Mouse (Mus musculus) 3134 (cell line): ENCODE data around the gene Hexim1.

ENCODE experiments used
- DNase-seq: peaks from one replicate; pipeline ENCODE4 v3.0.0-alpha.2; 2011; ENCODE audit warnings: low spot score; ENCODE audit not compliant: insufficient read length; ENCODE audit errors: extremely low read depth

Hexim1 gene

DNA sequence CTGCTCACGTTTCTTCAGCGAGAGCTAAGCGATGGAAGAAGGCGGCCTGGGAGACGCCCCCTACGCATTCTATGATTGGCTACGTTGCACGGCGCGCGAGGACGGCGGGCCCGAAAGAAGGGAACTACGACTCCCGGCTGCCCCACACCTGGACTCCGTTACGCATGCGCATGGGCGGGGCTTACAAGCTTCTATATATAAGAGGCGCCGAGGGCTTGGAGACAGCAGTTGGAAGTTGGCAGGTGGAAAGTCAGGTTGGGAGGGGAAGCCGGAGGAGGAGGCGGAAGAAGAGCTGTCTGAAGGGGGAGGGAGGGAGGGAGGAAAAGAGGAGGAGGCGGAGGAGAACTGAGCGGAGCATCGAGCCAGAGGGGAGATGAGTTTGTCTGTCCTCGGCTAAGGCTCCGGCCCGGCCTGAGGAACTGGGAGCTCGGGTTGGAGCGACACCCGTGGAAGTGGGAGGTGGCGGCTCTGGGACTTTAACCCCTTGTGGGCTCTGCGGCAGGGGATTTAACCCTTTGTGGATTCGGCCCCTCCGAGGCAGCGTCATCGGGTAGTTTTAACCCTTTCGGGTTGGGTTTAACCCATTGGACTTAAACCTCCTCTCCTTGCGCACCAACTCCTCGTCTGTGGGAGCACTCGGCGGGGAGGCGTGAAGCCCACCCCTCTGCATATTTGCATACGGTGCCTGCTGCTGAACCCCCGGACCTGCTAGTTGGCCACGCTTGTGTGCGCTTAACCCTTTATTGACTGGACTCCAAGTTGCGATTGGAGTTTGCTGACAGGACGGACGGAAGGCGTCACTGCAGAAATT, at the start of gene Hexim1:
Gene Hexim1, plus strand, starts transcription at position 224 of the 811 bp plus-strand sequence.
- peak; percentile 100 for DNase-seq

DNA sequence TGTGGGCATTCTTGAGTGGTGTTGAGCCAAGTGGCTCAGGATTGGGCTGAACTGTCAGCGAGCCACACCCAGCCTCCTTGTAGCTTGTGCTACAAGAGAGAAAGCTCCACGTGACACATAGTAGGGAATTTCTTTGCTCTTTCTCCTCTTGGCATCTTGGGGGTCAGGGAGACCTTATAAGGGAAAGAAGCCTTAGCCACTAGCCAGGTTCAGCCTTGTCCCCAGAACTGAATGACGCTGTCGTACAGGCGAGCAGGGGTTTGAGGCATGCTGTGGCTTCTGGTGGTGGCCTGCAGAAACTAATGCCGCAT, 49.0 kb upstream of the Hexim1 start:
- DNase-seq = no peak

DNA sequence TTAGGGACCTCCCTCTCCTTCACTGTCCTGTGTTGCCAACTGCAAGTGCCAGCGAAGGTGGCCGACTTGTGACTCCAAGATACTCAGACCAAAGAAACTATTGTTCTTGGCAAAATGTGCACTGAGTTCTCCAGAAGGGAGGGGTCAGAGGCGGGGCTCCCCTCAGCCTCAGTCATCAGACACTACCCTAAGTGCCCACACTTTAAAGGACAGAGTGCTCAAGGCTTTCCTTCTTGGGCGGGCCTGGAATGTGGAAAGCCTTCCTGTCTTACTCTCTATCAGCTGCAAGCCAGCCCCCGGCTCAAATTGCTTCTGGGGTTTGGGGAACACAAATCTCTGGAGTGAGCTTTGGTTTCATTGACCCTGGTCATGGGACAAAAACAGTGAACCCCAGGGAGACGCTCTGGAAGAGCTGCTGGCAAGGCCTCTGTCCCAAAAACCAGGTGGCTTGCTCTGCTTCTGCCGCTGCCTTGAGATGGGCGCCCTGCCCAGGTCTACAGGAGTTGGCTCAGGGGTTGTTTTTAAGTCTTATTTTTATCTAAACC, 48.5 kb upstream of the Hexim1 start:
- peak; percentile 77 for DNase-seq

DNA sequence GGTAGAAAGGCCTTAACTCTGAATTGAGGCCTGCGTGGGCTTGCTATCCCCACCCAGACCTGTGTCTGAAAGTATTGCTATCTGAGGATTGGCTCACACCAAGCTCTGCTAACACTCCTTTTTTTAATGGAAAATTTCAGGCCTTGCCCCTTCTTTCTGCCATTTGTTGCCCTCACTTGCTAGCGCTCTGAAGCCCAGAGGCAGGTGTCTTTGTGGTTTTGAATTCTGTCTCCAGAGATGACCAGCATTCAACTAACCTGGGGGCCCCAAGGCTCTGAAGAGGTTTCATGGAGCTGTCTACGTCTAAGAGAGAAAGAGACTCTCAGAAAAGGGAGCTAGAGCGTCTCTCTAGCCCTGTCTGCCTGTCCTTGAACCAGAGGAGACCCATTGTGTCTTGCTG, 47.8 kb upstream of the Hexim1 start:
- DNase-seq = no peak

DNA sequence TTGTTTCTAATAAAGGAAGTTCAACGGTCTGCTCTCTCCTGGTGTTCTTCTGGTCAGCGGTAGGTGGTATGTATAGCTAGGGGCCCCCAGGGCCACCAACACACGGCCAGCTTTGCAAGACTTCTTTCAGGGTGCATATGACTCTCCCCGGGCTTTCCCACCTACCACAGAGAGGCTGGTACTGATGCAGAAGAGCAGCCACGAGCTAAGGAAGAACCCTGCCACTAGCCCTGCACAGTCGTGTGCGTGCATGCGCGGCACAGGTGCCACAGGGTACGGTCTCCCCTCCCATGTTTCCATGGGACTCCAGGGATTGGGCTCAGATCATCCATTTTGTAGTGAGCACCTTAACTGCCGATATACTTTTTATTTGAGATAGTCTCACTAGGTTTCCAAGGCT, 47.1 kb upstream of the Hexim1 start:
- peak; percentile 16 for DNase-seq

DNA sequence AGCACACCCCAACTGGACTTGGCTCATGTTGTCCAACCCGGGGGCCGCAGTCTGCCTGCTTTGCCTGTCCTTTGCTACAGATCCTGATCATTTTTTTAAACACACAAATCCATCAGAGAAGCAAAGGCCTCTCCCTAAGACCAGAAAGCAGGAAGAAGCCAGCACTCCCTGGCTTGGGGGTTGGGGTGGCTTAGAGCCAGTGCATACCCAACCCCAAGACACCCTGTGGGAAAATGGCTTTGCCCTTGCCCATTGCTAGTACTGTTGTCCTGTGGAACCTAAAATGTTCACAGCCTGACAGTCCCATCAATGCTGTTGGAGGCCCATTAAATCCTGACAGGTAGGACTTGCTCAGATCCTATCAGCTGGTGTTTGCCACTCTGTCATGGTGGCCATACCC, 46.3 kb upstream of the Hexim1 start:
- no peak for DNase-seq

DNA sequence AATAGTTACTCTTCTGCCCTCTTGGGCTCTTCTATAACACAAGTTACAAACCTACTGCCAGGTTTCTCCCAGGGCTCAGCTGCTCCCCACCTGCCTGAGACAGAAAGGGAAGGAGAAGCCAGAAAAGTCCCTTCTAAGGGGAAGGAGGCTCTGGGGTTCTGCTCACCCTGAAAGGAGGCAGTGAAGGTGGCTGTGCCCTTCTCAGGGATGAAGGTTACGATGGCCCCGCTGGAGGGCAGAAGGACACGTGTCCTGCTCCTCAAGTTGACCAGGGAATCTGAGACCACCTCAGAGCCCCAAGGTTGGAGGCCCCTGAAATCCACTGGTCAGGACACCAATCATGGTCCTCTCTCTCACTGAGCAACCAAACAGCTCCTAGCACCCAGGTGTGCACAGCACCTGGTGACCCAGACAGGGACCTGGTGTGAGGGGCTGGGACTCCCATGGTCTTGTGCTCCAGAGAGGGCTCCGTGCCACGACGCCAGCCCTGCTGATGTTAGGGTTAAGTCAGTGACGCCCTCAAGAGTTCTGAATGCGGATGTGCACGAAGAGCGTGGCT, 45.6 kb upstream of the Hexim1 start:
- DNase-seq = peak; percentile 14

DNA sequence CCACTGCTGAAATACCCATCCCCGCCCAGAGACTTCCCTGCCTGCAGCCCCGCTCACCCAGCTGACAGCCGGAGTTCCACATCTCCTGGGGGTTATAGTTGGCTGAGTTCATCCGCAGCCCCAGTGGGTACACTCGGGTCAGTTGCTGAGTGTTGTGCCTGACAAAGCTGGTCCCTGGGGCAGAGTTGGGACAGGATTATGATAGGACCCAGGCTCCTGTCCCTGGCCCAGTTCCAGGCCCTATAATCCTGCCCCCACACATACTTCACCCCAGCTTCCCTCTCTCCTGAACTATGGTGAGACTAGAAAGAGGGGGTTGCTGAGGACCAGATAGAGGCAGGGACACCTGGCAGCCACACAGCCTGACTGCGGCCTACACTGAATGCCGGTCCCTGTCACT, 42.4 kb upstream of the Hexim1 start:
- DNase-seq = no peak

DNA sequence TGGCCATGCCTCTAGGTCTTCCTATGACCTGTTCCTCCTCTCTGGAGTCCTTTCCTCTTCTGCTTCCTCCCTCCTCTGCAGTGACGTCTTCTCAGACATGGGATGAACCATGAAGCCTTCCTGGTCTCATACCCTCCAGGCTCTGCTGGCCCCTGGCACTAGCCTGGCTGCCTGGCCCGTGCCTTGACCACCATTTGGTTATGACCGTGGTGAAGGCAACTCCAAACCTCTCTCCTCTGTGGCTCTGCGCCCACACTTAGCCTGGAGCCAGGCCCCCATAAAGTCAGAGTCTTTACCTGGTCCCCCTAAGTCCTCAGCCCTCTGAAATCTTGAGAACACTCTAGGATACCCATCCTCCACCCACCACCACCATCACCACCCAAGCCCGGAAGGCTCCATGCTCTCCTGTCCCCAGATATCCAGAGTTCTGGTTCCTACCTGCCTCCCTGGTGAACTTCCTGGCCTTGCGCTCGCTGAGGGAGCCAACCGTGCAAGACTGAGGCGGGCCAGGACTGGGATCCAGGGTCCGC, 41.8 kb upstream of the Hexim1 start:
- peak; percentile 12 for DNase-seq

DNA sequence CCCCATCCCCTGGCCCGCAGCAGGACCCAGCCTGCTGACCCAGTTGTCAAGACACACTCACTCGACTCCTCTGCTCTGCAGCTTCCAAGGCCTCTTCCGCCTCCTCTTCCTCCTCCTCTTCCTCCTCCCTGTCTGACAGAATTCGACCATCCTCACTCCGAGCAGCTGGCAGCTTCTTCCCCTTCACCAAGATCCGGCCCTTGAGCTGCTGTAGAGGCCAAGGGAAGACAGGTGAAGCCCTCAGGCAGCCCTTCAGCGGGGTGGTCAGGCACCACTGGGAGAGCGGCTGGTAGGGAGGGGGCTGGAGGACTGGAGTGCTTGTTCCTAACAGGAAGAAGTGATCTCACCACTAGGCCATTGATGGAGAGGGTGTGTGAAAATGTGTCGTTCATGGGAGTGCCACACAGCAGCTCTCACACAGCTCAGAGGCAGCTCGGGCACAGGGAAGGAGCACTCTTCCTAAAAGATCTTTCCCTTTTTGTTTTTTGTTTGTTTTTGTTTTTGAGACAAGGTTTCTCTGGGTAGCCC, 41.2 kb upstream of the Hexim1 start:
- peak; percentile 18 for DNase-seq

DNA sequence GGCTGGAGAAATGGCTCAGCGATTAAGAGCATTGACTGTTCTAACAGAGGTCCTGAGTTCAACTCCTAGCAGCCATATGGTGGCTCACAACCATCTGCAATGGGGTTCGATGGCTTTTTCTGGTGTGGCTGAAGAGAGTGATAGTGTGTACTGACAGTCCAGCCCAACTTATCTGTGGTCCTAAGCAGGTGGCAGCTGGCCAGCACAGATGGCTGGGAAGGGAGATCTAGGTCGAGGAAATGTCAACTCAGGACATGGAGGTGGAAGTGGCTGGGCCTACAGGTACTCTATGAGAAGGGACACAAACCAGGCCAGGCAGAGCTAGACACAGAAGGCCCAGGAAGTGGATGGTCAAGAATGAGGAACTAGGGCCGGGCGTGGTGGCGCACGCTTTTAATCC, 40.0 kb upstream of the Hexim1 start:
- no peak for DNase-seq

DNA sequence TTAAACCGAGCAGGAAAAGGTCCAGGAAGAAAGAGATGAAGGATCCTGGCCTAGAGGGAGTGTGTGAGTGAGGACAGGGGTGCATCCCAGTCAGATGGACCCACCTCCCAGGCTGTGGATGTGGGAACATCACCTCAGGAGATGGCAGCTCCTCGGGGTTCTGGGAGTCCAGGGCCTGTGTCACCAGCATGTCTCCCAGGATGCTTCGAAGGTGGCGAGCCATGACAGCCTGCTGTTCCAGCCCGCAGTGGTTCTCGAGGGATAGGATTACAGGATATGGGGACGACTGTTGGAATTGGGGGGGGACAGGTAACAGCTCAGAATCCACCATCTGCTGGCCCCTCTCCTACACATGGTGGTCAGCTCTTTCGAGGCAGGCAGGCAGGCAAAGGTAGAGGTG, 39.5 kb upstream of the Hexim1 start:
- DNase-seq = no peak

DNA sequence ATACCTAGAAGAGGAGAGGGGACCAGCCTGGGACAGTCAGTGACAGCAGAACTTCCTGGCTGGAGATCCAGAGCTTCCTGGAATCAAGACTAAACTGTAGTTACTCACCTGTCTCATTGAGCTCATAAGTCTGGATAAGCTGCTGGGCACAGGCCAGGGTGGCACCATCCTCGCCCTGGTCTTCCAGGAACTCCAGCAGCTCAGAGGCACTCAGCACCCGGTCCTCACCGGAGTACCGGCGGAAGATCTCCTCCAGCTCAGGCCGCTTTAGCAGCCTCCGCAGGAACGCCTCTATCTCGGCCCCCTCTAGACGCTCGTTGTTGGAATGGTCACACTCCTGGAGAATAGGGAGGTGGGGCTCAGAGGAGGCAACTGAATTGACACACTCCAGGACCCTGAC, 37.9 kb upstream of the Hexim1 start:
- no peak for DNase-seq

DNA sequence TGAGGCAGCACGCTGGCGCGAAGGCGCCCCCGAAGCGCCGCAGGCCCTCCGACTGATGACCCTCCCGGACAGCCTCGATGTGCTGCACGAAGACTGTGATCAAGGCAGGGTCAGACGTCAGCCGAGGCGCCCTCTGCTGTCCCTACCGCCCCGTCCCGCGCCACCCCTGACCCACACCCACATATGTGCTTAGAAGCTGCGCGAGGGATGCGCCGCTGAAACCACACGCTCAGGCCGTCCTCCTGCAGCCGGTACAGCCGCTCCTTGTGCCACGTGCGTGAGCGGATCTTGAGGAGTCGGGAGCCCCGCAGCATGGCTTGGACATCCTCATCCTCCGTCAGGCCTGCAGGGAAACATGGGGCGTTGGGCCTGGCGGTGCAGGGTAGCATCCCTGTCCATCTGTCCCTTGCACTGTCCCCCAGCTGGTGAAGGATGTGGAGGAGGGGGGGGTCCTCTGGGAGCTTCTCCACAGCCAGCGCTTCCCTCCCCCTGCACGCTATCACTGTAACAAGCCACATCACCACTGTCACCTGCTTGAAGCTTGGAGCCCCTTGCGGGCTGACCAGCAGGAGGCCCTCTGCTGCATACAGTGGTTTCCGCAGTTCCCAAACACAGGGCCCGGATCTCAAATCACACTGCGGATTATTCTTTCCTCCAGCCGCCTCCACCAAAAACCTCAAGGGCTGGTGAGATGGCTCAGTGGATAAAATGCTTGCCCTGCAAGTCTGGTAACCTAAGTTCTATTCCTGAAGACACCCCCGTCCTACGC, 35.5 kb upstream of the Hexim1 start:
- no peak for DNase-seq

DNA sequence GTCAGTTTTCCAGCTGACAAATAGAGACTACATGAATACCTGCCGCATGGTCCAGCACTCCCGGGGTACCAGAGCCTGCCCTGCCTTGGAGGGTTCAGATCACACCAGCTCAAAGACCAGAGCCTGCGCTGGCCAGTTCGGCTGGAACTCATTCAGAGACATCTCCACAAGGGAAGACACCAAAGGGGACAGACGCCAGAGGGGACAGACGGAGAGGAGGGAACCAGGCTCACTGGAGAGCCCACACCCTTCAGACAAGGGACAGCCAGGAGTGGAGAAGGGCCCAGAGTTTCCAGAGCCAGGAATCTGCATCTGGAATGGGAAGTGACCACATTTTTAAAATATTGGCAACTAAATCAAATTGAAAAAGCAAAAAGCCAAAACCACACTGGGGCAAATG, 34.4 kb upstream of the Hexim1 start:
- DNase-seq = no peak

DNA sequence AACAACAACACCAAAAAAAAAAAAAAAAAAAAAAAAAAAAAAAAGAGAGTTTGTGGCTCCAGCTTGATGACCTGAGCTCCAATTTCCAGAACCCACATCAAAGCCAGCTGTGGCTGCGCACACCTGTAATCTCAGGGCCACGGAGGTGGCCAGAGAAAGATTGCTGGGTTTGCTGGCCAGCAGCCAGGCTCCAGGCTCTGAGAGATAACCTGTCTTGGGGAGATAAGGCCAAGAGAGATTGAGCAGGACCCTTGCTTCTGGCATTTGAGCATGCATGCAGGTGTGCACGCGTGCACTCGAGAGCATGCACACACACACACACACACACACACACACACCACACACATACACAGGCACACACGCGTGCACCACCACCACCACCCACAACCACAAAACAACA, 22.7 kb upstream of the Hexim1 start:
- DNase-seq = no peak

DNA sequence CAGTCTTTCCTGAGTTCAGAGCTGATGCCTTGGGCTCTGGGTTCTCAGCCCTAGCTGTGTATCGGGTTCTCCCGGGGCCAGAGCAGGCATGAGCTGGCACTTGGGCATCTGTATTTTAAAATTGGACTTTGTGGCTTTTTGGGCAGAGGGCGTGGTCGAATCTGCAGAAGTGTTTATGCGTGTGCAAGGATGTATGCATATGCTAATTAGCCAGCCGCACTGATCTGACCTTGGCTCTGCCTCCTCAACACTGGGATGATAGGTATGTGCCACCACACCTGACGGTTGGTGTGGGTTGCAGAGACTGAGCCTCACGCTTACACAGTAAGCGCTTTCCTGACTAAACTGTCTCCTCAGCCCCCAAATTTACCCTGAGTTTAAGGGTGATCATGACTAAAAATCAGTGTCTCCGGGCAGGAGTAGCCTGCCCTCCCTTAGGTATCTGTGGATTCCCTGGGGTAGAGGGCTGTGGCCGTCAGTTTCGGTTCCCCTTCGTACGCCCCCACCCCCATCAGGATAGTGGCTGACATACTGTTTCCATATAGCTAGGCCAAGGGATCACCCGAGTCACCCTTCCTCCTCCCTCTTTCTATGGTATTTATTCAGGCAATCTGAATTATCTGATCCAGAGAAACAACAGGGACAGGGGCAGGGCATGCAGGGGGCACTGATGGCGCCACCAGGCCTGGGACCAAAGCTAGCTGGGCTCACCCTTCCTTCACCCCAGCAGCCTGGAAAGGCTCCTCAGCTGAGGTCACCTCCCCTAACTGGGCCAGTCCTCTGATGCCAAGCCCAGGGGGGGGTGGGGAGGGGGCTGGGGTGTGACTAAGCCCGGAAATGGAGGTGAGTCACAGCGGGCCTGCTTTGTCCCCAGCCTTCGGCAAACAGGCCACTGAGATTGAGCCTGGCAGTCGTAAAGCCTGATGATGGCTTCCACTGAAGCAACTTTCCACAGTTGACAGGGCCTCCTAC, 21.9 kb upstream of the Hexim1 start:
- peak; percentile 91 for DNase-seq

DNA sequence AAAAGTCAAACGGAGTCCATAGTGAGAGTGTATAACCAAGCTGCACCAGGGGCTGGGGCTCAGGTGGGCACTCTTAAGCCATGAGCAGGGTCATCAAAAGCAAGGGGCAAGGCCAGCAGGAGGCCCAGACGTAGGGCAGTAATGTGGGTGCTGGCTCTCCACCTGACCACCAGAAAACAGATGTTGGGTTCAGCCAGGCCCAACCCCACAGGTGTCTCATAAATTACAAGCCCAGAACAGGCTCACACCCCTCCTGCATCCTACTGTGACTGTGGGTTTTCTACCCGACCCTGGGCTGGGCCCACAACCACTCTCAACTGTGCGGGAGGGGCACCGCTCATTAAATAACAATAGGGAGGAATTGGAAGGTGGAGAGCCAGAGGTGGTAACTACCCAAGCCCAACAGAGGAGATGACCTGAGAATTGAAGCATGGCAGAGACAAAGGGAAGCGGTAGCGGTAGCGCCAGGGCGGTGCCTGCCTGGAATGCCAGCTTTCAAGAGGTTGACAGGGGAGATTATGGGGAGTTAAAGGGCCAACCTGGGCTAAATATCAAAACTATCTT, 20.8 kb upstream of the Hexim1 start:
- no peak for DNase-seq

DNA sequence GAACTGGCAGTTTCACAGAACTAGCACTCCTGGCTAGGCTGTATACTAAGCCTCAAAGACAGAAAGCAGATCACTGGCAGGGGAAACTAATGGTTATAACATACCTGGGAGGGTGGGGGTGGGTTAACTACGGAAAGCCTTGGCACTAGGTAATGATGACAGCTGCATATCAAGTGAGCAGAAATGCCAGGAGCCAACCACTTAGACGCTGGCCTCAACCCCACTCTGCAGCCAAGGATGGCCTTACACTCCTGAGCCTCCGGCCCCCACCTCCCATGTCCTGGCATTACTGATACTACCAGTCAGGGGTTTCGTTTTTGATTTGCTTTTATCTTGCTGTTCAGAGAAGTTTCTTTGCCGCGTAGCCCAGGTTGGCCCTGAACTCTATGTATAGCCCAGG, 20.2 kb upstream of the Hexim1 start:
- no peak for DNase-seq
